Mouse (Mus musculus) T-cell, adult 66 days (primary cell): ENCODE results near the gene Gm7954. TPM values are rescaled to one million over a fixed set of nuclear protein-coding genes. Genes with fewer than 3 reads are reported as not detected.

Experiments
- total RNA-seq, 2 experiments: library from RNA; stranded (reverse); gene quantifications; 3 replicates in 1 of 2; 4 replicates in 1 of 2; pipeline ENCODE4 v1.2.4; 2023

Gene Gm7954
- not detected for total RNA-seq

GRCm38 (mm10) chr14:41453418-41453817, at the start of gene Gm7954:
Gm7954 (minus strand) TSS chr14:41453518.

GRCm38 (mm10) chr14:41489385-41489784, 36.1 kb upstream of the Gm7954 start, which contains the start of gene Gm3486:
Gm3486 (minus strand) TSS chr14:41489485.

GRCm38 (mm10) chr14:41408181-41408580, 45.1 kb downstream of the Gm7954 start, which contains the start of gene Gm6482:
Gm6482 (minus strand) TSS chr14:41408281.

Other genes with a start within 250 kb of the Gm7954 start
- gene Gm2832, start 174.7 kb downstream of the Gm7954 start, total RNA-seq, result not detected
- gene Gm5798, start 104.9 kb downstream of the Gm7954 start, total RNA-seq, result not detected
- gene Gm7945, start 67.1 kb downstream of the Gm7954 start, total RNA-seq, result not detected
- gene Gm6482, start 45.2 kb downstream of the Gm7954 start, total RNA-seq, result not detected
- gene Gm3486, start 36.0 kb upstream of the Gm7954 start, total RNA-seq, result not detected
- not detected for gene Gm7970, start 102.1 kb upstream of the Gm7954 start, total RNA-seq
- not detected for gene 1700049E17Rik2, start 119.7 kb upstream of the Gm7954 start, total RNA-seq
- gene Gm3072, start 171.1 kb upstream of the Gm7954 start, total RNA-seq, result not detected
- gene Gm3676, start 193.0 kb upstream of the Gm7954 start, total RNA-seq, result not detected
- not detected for gene Gm8068, start 248.4 kb upstream of the Gm7954 start, total RNA-seq